Mouse (Mus musculus): ENCODE measurements around the gene Frmpd4. TPM values are rescaled to one million over a fixed set of nuclear protein-coding genes. Genes with fewer than 3 reads are reported as not detected.

The Frmpd4 gene
- 0.06 TPM for polyA plus RNA-seq (2017; shearing (Covaris generic))

GRCm38 (mm10) chrX:168577131-168577530 is at the start of gene Frmpd4:
Gene Frmpd4, minus strand, starts transcription at chrX:168577231.

Other genes with a start within 250 kb of the Frmpd4 start
- gene Msl3, start 96.7 kb upstream of the Frmpd4 start, polyA plus RNA-seq (2017; shearing (Covaris generic)) = 19.4 TPM
- gene Arhgap6, start 217.9 kb upstream of the Frmpd4 start, polyA plus RNA-seq (2017; shearing (Covaris generic)) = not detected